Mouse (Mus musculus): ENCODE results near the gene Plin4. TPM values are rescaled to one million over a fixed set of nuclear protein-coding genes. Genes with fewer than 3 reads are reported as not detected.

Gene Plin4
- total RNA-seq, 4 experiments from 2014 or later: 7.7 to 20.5 (median 12.2) TPM

DNA sequence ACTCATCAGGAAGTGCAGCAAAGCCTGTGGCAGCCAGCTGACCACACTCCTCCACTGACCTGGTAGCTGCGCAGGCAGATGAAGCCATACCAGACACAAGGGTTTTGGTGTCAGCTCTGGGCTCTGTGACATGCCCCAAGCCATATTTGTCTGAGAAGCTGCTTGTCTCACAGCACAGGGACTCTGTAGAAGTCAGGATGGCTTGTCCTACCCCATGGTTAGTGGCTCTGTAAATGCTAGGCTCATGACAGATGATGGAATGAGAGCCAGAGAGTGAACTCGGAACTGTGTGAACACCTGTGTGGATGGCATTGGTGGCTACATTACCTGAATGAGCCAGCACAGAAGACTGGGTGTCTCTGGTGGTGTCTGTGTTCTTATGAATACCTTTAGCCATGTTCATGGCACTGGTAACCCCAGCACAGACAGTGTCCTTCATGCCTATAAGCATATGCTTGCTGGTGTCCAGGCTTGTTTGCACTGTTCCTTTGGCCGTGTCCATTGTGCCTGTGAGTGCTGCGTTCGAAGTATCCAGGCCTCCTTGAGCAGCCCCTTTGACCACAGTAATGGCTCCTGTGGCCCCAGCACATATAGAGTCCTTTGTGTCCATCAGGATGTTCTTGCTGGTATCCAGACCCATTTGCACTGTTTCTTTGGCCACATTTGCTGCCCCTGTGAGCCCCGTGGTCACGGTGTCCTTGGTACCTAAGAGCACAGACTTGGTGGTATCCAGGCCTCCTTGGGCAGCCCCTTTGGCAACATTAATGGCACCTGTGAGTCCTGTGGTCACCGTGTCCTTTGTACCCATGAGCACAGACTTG lies 5.9 kb downstream of the Plin4 start:
- no peak for DNase-seq (ENCODE audit: low spot score in 2 of 2)

DNA sequence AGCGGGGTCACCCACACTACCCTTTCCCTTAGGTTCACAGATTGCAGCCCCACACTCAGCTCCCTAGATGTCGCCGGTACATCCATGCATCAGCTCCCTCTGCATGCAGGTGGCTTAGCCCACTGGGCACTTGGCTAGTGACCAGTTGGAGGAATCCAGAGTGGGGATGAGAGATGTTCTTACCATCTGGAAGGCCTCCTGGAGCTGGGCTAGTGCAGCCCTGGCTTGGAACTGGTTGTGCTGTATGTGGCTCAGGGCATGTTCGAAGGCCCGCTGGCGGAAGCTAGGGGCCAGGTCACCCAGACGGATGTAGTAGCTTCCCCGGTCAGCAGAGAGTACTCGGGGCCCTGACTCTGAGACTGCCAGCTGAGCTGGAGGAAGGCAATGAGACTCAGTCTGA lies 6.7 kb downstream of the Plin4 start:
- DNase-seq (ENCODE audit: low spot score in 2 of 2): no peak

DNA sequence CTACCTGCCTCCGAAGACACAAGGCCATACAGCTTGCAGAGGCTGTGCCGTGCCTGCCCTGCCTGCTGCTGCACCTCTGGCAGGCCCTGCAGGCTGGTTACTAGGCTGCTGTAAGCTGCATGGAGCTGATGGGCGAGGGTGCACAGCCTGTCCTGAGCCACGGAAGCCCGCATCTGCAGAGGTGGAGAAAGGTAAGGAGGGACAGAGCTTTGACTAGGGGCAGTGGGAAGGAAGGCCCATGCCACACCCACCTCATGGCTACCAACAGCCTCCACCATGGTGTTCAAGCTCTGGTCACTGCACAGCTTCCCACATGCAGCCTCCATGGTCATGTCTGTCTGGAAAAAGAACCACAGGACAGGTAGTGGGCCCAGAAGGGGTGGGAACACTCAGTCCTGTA lies 7.4 kb downstream of the Plin4 start:
- no peak for DNase-seq (ENCODE audit: low spot score in 2 of 2)

DNA sequence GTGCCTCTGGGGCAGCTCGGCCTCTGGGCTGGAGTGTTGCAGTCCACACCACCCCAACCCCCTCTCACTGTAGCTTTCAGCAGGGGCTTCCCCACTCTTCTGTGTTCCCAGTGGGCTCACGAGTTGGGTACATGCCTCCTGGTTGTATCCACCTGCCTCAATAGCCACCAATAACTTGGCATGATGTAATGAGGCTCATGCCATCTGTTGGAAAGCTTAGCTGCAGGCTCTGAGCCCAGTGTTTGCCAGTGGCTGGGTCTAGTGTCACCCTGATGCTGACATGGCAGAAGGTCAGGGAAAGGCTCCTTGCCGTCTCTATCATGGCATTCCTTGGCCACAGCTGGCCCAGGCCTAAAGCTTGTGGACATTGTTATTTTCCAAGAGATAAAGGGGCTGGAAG lies 8.8 kb downstream of the Plin4 start:
- no peak for DNase-seq (ENCODE audit: low spot score in 2 of 2)

DNA sequence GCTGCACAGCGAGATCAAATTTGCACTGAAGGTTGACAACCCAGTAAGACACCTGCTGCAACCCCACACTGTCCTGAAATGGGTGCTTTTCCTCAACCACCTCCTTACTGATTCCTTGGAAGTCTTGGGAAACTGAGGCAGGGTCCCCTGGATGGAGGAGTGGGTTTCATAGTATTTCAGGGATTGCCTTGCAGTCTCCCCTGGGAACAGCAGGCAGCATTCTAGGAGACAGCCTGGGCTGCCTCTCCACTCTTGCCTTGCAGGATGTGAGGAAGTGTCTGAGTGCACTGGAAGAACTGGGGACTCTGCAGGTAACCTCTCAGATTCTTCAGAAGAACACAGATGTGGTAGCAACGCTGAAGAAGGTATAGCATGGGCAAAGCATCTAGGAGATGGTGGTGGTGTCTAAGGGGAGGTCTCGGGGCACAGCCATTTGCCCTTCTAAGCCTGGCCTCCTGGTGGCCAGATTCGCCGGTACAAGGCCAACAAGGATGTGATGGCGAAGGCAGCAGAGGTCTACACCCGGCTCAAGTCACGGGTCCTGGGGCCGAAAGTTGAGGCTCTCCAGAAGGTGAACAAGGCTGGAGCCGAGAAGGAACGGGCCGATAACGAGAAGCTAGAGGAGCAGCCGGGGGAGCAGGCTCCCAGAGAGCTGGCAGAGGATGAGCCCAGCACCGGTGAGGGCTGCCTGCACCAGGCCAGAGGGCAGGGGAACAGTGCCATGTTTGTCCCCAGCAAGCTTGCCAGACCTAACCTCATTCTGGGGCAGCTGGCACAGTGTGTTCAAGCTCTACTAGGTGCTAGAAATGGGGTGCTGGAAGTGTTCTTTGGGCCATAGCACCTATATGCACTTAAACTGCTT lies 10.7 kb downstream of the Plin4 start:
- no peak for DNase-seq (ENCODE audit: low spot score in 2 of 2)

DNA sequence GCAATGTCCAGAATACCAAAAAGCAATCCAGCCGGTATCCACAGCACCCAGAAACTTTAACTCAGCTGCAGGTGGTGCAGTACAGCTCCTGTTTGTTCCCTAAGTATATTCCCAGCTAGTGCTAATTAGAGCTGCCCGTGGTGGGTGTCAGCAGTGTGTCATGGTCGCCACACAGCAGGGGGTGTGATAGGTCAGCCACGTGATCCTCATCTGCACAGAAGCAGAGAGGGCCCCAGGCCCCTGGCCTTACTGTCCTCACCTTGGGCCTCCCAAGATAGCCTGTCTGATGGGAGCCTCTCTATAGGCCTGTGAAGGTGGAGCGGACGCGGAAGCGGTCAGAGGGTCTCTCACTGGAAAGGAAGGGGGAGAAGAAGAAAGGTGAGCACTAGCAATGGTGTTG lies 11.4 kb downstream of the Plin4 start:
- no peak for DNase-seq (ENCODE audit: low spot score in 2 of 2)

DNA sequence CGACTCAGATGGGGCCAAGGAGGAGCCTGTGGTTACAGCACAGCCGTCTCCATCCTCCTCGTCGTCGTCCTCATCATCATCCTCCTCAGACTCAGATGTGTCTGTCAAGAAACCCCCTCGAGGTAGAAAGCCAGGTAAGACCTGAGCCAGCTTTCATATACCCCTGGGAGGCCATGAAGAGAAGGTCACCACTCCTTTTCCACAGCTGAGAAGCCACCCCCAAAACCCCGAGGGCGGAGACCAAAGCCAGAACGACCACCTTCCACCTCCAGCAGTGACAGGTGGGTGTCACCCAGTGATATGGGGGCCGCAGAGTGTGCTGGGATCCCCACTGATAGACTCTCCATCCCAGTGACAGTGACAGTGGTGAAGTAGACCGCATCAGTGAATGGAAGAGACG lies 12.7 kb downstream of the Plin4 start:
- DNase-seq (ENCODE audit: low spot score in 2 of 2): no peak

DNA sequence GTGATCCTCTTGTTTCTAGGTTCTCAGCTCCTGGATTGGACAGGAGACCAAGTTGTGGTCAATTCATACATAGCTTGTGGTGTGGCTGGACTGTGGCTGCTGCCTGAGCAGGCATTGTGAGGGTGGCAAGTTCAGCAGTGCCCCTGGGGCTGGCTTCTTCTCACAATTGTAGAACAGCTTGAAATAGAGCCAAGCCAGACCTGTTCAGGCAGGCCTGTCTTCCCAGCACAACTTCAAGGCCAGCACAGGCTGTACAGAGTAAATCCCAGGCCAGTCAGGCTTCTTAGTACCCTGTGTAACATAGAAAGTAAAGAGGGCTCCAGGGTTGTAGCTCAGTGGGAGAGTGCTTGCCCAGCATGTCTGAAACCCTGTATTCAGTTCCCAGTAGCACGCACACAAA lies 16.8 kb downstream of the Plin4 start:
- DNase-seq (ENCODE audit: low spot score in 2 of 2): no peak

DNA sequence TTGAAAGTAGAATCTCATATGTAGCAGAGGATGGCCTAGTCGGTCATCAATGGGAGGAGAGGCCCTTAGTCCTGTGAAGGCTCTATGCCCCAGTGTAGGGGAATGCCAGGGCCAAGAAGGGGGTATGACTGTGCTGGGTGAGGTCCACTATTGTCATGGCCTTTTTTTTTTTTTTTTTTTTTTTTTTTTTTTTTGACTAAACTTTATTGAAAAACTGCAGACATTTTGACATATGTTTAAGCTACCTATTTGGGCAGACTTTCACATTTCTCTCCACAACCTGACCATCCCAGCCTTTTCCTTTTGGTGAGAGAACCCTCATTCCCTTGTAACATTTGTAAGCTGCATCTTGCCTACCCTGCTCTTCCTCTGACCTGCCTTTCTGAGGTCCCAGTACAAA lies 17.3 kb downstream of the Plin4 start:
- DNase-seq (ENCODE audit: low spot score in 2 of 2): no peak

DNA sequence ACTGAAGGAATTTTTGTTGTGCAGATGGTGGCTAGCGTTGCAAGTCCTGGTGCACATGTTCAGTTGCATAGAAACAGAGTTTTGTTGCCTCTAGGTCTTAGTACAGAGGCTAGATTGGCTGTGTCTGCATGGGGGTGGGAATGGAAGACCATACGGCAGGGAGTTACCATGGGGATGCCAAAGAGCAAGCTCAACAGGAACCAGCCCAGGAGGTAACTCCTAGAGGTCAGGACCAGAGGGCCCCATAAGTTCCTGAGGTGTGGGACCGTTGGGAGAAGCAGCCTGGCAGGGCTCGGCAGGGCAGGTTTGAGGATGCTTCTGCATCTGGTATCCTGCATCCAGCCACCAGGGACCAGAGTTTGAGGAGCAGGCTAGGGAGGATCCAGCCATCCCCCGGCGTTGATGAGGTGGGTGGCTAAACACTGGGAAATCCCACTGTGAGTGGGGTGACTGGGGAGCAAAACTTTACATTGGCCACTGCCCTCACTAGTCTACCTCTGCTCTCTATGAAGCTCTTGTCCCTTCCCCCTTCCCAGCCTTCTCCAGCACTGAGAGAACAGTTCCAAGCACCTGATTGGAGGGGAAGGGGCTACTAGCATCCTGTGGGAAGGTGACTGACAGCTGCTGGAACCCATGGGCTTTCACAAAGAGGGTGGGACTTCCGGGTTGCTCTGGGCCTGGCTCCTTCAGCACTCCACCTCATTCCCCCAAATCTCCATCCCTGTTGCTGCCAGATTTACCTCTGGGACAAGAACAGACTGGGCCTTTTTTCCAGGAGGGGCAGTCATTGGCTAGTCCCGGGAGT lies 28.6 kb downstream of the Plin4 start:
- DNase-seq (ENCODE audit: low spot score in 2 of 2): peak; percentile 53 to 61

DNA sequence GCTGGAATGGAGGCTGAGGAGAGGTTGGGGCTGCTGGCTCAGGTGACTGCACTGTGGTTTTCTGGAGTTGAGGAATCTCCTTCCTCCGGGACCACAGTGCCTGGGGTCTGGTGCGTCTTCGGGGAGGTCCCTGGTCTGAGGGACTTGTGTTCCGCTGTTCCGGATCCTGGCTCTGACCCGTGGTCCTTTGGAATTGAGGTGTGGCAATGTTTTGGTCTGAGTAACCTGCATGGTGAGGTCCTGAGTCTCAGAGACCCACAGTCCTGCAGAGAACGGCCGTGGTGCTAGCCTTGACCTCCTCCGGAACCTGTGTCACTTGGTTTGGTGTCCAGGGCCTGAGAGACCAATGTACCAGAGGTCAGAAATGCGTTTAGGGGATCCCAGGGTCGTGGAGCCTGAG lies 29.7 kb downstream of the Plin4 start:
- DNase-seq (ENCODE audit: low spot score in 2 of 2): peak in 1 of 2 experiments; percentile 44

DNA sequence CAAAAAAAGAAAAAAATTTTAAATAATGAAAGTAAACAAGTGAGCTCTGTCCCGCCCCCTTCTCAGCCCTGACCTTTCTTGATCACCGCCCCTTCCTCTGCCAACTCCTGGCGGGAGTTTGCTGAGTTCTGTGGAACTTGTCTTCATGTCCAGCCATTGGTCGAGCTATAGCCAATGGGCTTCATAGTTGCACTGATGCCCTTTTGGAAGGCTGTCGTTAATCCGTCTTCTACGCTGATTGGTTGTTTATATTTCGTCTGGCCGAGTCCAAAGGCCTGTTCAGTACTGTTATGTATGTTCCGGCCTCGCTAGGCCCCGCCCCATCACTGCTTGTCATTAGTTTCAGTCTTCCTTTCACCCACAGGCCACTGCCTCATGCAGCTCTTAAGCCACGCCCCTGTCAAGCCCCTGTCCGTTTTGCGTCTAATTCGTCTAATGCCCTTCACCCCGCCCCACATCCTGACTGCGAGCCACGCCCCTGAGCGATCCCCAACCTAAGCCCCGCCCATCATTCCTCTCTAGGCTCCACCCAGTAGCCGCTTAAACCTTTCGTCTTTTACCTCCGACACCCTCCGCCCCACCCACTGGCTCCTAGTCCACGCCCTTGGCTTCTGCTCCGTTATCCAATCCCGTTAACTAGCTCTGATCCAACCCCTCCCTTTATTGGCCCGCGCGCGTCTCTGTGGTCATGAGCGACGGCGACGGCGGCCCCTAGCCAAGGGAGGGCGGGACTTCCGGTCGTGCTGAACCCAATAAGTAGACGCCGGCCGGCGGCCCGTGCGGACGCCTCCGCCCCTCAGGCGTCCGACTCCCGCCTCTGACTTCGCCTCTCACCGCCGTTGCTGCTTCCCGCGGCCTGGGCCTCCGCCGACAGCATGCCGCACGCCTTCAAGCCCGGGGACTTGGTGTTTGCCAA lies 30.5 kb downstream of the Plin4 start, which contains the start of gene Hdgfl2:
Gene Hdgfl2, plus strand, starts transcription at position 755 of the 916 bp plus-strand sequence.
- DNase-seq (ENCODE audit: low spot score in 2 of 2): peak; percentile 99 to 100

DNA sequence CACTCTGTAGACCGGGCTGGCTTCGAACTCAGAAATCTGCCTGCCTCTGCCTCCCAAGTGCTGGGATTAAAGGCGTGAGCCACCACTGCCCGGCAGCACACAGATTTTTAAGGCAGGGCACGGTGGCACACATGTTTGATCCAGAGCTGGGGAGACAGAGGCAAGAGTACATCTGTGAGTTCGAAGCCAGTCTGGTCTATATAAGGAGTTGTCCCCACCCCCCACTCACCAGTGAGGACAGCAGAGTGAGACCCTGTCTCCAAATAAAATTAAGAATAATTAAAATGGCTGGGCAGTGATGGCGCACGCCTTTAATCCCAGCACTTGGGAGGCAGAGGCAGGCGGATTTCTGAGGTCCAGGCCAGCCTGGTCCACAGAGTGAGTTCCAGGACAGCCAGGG lies 31.2 kb downstream of the Plin4 start:
- DNase-seq (ENCODE audit: low spot score in 2 of 2): peak in 1 of 2 experiments; percentile 55

DNA sequence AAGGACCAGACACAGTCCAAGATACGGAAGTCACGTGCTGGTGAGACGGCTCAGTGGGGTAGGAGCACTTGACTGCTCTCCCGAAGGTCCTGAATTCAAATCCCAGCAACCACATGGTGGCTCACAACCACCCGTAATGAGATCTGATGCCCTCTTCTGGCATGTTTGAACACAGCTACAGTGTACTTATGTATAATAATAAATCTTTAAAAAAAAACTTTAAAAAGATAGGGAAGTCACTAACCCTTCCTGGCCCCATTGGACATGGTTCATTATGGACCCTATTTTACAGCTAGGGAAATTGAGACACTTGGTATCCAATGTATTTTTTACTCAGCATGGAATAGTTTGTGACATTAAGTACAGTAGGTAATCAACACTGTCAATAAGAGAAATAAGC lies 32.1 kb downstream of the Plin4 start:
- no peak for DNase-seq (ENCODE audit: low spot score in 2 of 2)

DNA sequence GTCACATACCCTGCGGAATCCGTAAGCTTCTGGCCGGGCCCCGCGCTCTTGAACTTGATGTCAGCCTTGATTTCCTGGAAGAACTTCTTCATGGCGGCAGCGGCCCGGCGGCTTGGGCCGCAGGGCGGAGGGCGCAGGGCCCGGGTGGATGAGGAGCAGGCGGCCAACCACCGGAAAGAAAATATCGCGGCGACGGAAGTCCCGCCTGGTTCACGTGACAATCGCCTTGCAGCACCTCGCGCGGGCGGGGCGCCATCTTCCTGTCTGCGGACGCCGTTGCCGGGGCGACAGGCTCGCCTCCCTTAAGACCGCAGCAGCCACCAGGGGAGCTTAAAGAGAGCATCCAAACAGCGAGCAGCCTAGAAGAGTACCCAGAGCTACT lies 34.8 kb downstream of the Plin4 start, which contains the start of gene Ubxn6:
Gene Ubxn6, minus strand, starts transcription at position 202 of the 382 bp plus-strand sequence.
- peak; percentile 96 to 97 for DNase-seq (ENCODE audit: low spot score in 2 of 2)

DNA sequence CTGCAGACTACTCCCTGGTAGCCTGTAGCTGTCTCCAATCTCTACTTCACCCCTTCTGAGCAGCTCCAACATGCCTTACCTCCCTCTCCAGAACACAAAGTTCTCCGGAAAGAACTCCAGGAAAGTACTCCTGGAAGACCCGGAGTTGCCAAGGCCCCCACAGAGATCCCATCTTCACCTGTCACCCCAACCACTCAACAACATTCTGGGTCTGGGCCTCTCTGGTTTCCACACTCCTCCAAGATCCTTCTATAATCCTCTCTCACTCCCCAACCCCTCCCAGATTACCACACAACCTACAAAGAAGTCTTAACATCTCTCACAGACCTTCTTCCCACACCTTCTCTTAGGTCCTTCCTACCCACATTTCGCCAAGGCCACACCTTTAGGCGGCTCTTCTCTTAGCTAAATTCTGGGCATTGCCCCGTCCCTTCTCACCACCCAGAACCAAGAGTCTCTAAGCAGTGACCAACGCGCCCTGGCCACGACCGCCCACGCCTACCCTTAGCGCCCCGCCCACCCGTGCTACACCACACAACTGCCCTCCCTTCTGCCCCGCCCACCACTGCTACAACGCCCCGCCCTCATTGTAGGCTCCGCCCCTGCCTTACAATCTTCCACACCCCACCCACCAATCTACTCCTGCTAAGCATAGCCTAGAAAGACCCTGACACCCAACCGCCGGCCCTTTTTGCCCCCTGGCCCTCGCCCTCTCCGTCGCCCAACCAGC lies 35.3 kb downstream of the Plin4 start:
- DNase-seq (ENCODE audit: low spot score in 2 of 2): peak; percentile 59 to 63

DNA sequence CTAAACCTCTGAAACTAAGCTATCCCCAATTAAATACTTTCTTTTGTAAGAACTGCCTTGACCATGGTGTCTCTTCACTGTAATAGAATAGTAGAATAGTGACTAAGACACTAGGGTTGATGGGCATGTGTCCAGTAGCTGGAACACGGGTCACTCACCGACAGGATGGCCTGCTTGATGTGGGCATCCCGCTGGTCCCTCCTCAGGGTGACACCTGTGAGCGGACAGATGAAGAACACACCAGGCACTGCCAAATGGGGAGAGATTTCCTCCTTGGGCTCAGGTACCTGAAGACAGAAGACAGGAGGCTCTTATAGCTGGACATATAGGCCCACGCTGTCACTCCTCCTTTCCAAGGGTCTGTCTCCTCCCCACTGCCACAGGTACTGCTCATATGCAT lies 37.4 kb downstream of the Plin4 start:
- DNase-seq (ENCODE audit: low spot score in 2 of 2): no peak

DNA sequence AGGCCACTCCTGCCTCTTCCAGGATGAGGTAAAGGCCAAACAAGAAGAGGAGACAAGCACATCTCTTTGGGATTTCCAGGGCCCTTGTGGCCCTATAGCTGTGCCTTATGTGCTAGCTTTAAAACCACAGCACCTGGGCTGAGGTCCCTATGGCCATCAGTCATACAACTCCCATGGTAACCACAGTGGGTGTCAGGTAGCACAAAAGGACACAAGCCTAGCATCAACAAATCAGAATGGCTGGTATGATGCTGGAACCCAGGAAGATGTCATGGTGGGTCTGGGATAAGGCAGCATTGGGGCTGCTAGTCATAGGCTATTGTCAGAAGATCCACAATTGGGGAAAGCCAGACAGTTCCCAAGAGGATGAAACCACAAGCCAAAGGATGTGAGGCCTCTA lies 38.5 kb downstream of the Plin4 start:
- DNase-seq (ENCODE audit: low spot score in 2 of 2): no peak

DNA sequence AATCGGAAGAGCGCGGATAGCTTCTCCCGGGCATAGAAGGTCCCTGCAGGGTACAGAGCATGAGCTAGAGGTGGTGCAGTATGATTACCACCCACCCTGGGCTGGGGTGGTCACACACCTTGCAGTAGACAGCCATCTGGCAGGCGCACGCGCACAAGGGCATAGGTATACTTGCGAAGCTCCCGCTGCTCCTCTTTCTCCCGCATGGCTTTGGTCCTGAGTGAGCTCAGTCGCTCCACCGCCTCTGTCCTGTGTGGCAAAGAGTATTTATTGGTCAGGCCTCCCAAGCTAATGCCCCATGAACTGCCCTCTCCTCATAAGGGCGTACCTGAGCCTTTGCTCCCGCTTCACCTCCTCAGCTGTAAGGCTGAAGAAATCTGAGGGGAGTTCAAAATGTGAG lies 40.5 kb downstream of the Plin4 start:
- DNase-seq (ENCODE audit: low spot score in 2 of 2): no peak

DNA sequence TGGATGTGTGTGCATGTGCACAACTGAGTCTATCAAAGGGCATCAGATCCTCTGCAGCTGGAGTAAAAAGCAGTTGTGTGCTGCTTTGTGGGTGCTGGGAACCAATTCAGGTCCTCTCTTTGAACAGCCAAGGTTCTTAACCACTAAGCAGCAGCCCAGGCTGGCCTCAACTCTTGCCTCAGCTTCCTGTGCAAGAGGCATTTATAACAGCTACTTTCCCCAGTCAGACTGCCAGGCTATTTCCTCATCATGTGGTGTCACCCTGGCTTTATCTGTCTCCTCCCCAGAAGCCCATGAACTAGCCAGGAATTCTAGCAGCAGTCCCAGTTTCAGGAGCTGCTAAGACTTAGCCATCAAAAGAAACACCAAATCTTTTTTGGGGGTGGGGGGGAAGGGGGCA lies 43.2 kb downstream of the Plin4 start:
- DNase-seq (ENCODE audit: low spot score in 2 of 2): no peak
